Mouse (Mus musculus): ENCODE measurements at regions not wholly inside any gene's neighbourhood (a gene's known extent, or its start where the extent isn't known, plus 50 kb on each side); places are given as distances from the start of the nearest gene placed in this dataset.

GRCm38 (mm10) chr13:101112176-101112575 is 278.9 kb upstream of the Slc30a5 start:
- Histone ChIP-seq H3K36me3 (ENCODE audit: insufficient read depth, low read length) (no peaks in the 10 kb centered on the region), H3K4me1 (ENCODE audit: insufficient read depth, low read length) (no peaks in the 10 kb centered on the region), H3K27me3 (ENCODE audit: insufficient read depth, low read length) (no peaks in the 10 kb centered on the region), H3K27ac (ENCODE audit: low read length) (no peak overlapping the region), H3K4me2 (replicated peaks; ENCODE audit: low read depth, low read length) (no peak overlapping the region), H3K9ac (replicated peaks; ENCODE audit: low read length) (no peak overlapping the region), H3K9me3 (ENCODE audit: low read length) (no peaks in the 10 kb centered on the region), H3K4me3 (ENCODE audit: low read length) (no peak overlapping the region)
- ATAC-seq (ENCODE audit: low FRiP score, low TSS enrichment): no peak
- WGBS: 77% methylated on average over 4 of the region's 4 CpGs

GRCm38 (mm10) chr13:101111773-101112172 is 278.5 kb upstream of the Slc30a5 start:
- no peak overlapping the region for H3K4me3 ChIP-seq (ENCODE audit: low read length)
- no peaks in the 10 kb centered on the region for H3K4me1 ChIP-seq (ENCODE audit: insufficient read depth, low read length)
- H3K9me3 ChIP-seq (ENCODE audit: low read length): no peaks in the 10 kb centered on the region
- no peaks in the 10 kb centered on the region for H3K27me3 ChIP-seq (ENCODE audit: insufficient read depth, low read length)
- H3K27ac ChIP-seq (ENCODE audit: low read length): no peak overlapping the region
- WGBS: 63% methylated on average over 2 of the region's 2 CpGs
- ATAC-seq (ENCODE audit: low FRiP score, low TSS enrichment): no peak
- no peak overlapping the region for H3K4me2 ChIP-seq (replicated peaks; ENCODE audit: low read depth, low read length)
- H3K9ac ChIP-seq (replicated peaks; ENCODE audit: low read length): no peak overlapping the region
- no peaks in the 10 kb centered on the region for H3K36me3 ChIP-seq (ENCODE audit: insufficient read depth, low read length)

- Histone ChIP-seq H3K9ac (replicated peaks; ENCODE audit: low read length) (no peak overlapping the region), H3K27me3 (ENCODE audit: insufficient read depth, low read length) (no peaks in the 10 kb centered on the region), H3K27ac (ENCODE audit: low read length) (no peak overlapping the region), H3K36me3 (ENCODE audit: insufficient read depth, low read length) (no peaks in the 10 kb centered on the region), H3K4me2 (replicated peaks; ENCODE audit: low read depth, low read length) (no peak overlapping the region), H3K4me1 (ENCODE audit: insufficient read depth, low read length) (no peaks in the 10 kb centered on the region), H3K9me3 (ENCODE audit: low read length) (no peaks in the 10 kb centered on the region), H3K4me3 (ENCODE audit: low read length) (no peak overlapping the region)
- WGBS: 66% methylated on average over 3 of the region's 3 CpGs
- ATAC-seq (ENCODE audit: low FRiP score, low TSS enrichment): no peak
These were observed 267.4 kb upstream of the Slc30a5 start for GRCm38 (mm10) chr13:101100621-101101020.

GRCm38 (mm10) chr13:101096856-101097255 is 263.6 kb upstream of the Slc30a5 start:
- 65% methylated on average over 1 of the region's 1 CpGs for WGBS
- no peaks in the 10 kb centered on the region for H3K27me3 ChIP-seq (ENCODE audit: insufficient read depth, low read length)
- H3K9ac ChIP-seq (replicated peaks; ENCODE audit: low read length): no peak overlapping the region
- H3K4me2 ChIP-seq (replicated peaks; ENCODE audit: low read depth, low read length): no peak overlapping the region
- no peaks in the 10 kb centered on the region for H3K9me3 ChIP-seq (ENCODE audit: low read length)
- H3K27ac ChIP-seq (ENCODE audit: low read length): no peak overlapping the region
- H3K36me3 ChIP-seq (ENCODE audit: insufficient read depth, low read length): no peaks in the 10 kb centered on the region
- ATAC-seq (ENCODE audit: low FRiP score, low TSS enrichment): no peak
- H3K4me3 ChIP-seq (ENCODE audit: low read length): no peak overlapping the region
- no peaks in the 10 kb centered on the region for H3K4me1 ChIP-seq (ENCODE audit: insufficient read depth, low read length)

- no peak overlapping the region for H3K9ac ChIP-seq (replicated peaks; ENCODE audit: low read length)
- H3K4me1 ChIP-seq (ENCODE audit: insufficient read depth, low read length): no peaks in the 10 kb centered on the region
- H3K36me3 ChIP-seq (ENCODE audit: insufficient read depth, low read length): no peaks in the 10 kb centered on the region
- no peaks in the 10 kb centered on the region for H3K9me3 ChIP-seq (ENCODE audit: low read length)
- H3K4me2 ChIP-seq (replicated peaks; ENCODE audit: low read depth, low read length): no peak overlapping the region
- no peaks in the 10 kb centered on the region for H3K27me3 ChIP-seq (ENCODE audit: insufficient read depth, low read length)
- no peak for ATAC-seq (ENCODE audit: low FRiP score, low TSS enrichment)
- 88% methylated on average over 6 of the region's 6 CpGs for WGBS
- no peak overlapping the region for H3K27ac ChIP-seq (ENCODE audit: low read length)
- H3K4me3 ChIP-seq (ENCODE audit: low read length): no peak overlapping the region
These were observed 263.0 kb upstream of the Slc30a5 start for GRCm38 (mm10) chr13:101096221-101096620.

- Histone ChIP-seq H3K27me3 (ENCODE audit: insufficient read depth, low read length) (no peaks in the 10 kb centered on the region), H3K9ac (replicated peaks; ENCODE audit: low read length) (no peak overlapping the region), H3K4me1 (ENCODE audit: insufficient read depth, low read length) (no peaks in the 10 kb centered on the region), H3K4me3 (ENCODE audit: low read length) (no peak overlapping the region), H3K4me2 (replicated peaks; ENCODE audit: low read depth, low read length) (no peak overlapping the region), H3K9me3 (ENCODE audit: low read length) (no peaks in the 10 kb centered on the region), H3K27ac (ENCODE audit: low read length) (no peak overlapping the region), H3K36me3 (ENCODE audit: insufficient read depth, low read length) (no peaks in the 10 kb centered on the region)
- 84% methylated on average over 6 of the region's 6 CpGs for WGBS
- no peak for ATAC-seq (ENCODE audit: low FRiP score, low TSS enrichment)
These were observed 262.0 kb upstream of the Slc30a5 start for GRCm38 (mm10) chr13:101095057-101095831.

GRCm38 (mm10) chr13:101092743-101093131 is 259.5 kb upstream of the Slc30a5 start:
- H3K9me3 ChIP-seq (ENCODE audit: low read length): no peaks in the 10 kb centered on the region
- H3K9ac ChIP-seq (replicated peaks; ENCODE audit: low read length): no peak overlapping the region
- H3K4me2 ChIP-seq (replicated peaks; ENCODE audit: low read depth, low read length): no peak overlapping the region
- ATAC-seq (ENCODE audit: low FRiP score, low TSS enrichment): no peak
- 67% methylated on average over 10 of the region's 10 CpGs for WGBS
- H3K4me3 ChIP-seq (ENCODE audit: low read length): no peak overlapping the region
- no peak overlapping the region for H3K27ac ChIP-seq (ENCODE audit: low read length)
- H3K4me1 ChIP-seq (ENCODE audit: insufficient read depth, low read length): no peaks in the 10 kb centered on the region
- no peaks in the 10 kb centered on the region for H3K36me3 ChIP-seq (ENCODE audit: insufficient read depth, low read length)
- no peaks in the 10 kb centered on the region for H3K27me3 ChIP-seq (ENCODE audit: insufficient read depth, low read length)

- no peak overlapping the region for H3K4me3 ChIP-seq (ENCODE audit: low read length)
- H3K27me3 ChIP-seq (ENCODE audit: insufficient read depth, low read length): no peaks in the 10 kb centered on the region
- no peak overlapping the region; the same call in 1 of the 2 replicates for H3K4me2 ChIP-seq (replicated peaks; ENCODE audit: low read depth, low read length)
- no peak overlapping the region for H3K27ac ChIP-seq (ENCODE audit: low read length)
- WGBS: 60% methylated on average over 18 of the region's 18 CpGs
- no peaks in the 10 kb centered on the region for H3K36me3 ChIP-seq (ENCODE audit: insufficient read depth, low read length)
- no peaks in the 10 kb centered on the region for H3K9me3 ChIP-seq (ENCODE audit: low read length)
- H3K9ac ChIP-seq (replicated peaks; ENCODE audit: low read length): no peak overlapping the region
- no peaks in the 10 kb centered on the region for H3K4me1 ChIP-seq (ENCODE audit: insufficient read depth, low read length)
- no peak for ATAC-seq (ENCODE audit: low FRiP score, low TSS enrichment)
These were observed 259.0 kb upstream of the Slc30a5 start for GRCm38 (mm10) chr13:101092033-101092742.

GRCm38 (mm10) chr13:101085182-101085581 is 252.0 kb upstream of the Slc30a5 start:
- Histone ChIP-seq H3K27me3 (ENCODE audit: insufficient read depth, low read length) (no peaks in the 10 kb centered on the region), H3K9me3 (ENCODE audit: low read length) (no peaks in the 10 kb centered on the region), H3K9ac (replicated peaks; ENCODE audit: low read length) (no peak overlapping the region), H3K4me1 (ENCODE audit: insufficient read depth, low read length) (no peaks in the 10 kb centered on the region), H3K27ac (ENCODE audit: low read length) (no peak overlapping the region), H3K4me3 (ENCODE audit: low read length) (no peak overlapping the region), H3K36me3 (ENCODE audit: insufficient read depth, low read length) (no peaks in the 10 kb centered on the region), H3K4me2 (replicated peaks; ENCODE audit: low read depth, low read length) (no peak overlapping the region)
- no peak for ATAC-seq (ENCODE audit: low FRiP score, low TSS enrichment)

GRCm38 (mm10) chr13:101084193-101084592 is 251.0 kb upstream of the Slc30a5 start:
- Histone ChIP-seq H3K4me2 (replicated peaks; ENCODE audit: low read depth, low read length) (no peak overlapping the region), H3K36me3 (ENCODE audit: insufficient read depth, low read length) (no peaks in the 10 kb centered on the region), H3K4me1 (ENCODE audit: insufficient read depth, low read length) (no peaks in the 10 kb centered on the region), H3K27me3 (ENCODE audit: insufficient read depth, low read length) (no peaks in the 10 kb centered on the region), H3K4me3 (ENCODE audit: low read length) (no peak overlapping the region), H3K9ac (replicated peaks; ENCODE audit: low read length) (no peak overlapping the region), H3K27ac (ENCODE audit: low read length) (no peak overlapping the region), H3K9me3 (ENCODE audit: low read length) (no peaks in the 10 kb centered on the region)
- 94% methylated on average over 5 of the region's 5 CpGs for WGBS
- no peak for ATAC-seq (ENCODE audit: low FRiP score, low TSS enrichment)

Data from kidney, embryonic 16.5 days (tissue).